Mouse (Mus musculus): ENCODE data around the gene Fkbp2. TPM values are rescaled to one million over a fixed set of nuclear protein-coding genes. Genes with fewer than 3 reads are reported as not detected.

The Fkbp2 gene
- polyA plus RNA-seq, 1 experiment: 28.3 TPM

GRCm38 (mm10) chr19:6979486-6980380 lies 568 bp downstream of the Fkbp2 start:
- Histone ChIP-seq H3K4me1 (ENCODE audit: control insufficient read depth, insufficient read depth, low read length) (peaks cover 27% of the 10 kb centered on the region), H3K4me3 (ENCODE audit: control insufficient read depth, low read depth, low read length) (peak overlapping the region; percentile 97), H3K36me3 (ENCODE audit: control insufficient read depth, insufficient read depth, low read length) (no peaks in the 10 kb centered on the region; the same call in 1 of the 2 replicates), H3K27me3 (ENCODE audit: control insufficient read depth, insufficient read depth, low read length) (no peaks in the 10 kb centered on the region), H3K27ac (ENCODE audit: control insufficient read depth, insufficient read depth, low read depth, low read length) (peak overlapping the region; percentile 79)
- TF ChIP-seq CTCF (IDR thresholded peaks at IDR 0.05; ENCODE audit: control insufficient read depth, insufficient read depth, insufficient replicate concordance, low read depth, low read length): peak; percentile 55
- no peak for TF ChIP-seq POLR2A (IDR thresholded peaks at IDR 0.05; ENCODE audit: control insufficient read depth, low read depth, low read length)

GRCm38 (mm10) chr19:6979001-6979479 lies 1.3 kb downstream of the Fkbp2 start:
- Histone ChIP-seq H3K36me3 (ENCODE audit: control insufficient read depth, insufficient read depth, low read length) (no peaks in the 10 kb centered on the region; the same call in 1 of the 2 replicates), H3K4me1 (ENCODE audit: control insufficient read depth, insufficient read depth, low read length) (peaks cover 27% of the 10 kb centered on the region), H3K27ac (ENCODE audit: control insufficient read depth, insufficient read depth, low read depth, low read length) (peak overlapping the region; percentile 59), H3K4me3 (ENCODE audit: control insufficient read depth, low read depth, low read length) (peak overlapping the region; percentile 97), H3K27me3 (ENCODE audit: control insufficient read depth, insufficient read depth, low read length) (no peaks in the 10 kb centered on the region)
- TF ChIP-seq POLR2A (IDR thresholded peaks at IDR 0.05; ENCODE audit: control insufficient read depth, low read depth, low read length): no peak
- no peak for TF ChIP-seq CTCF (IDR thresholded peaks at IDR 0.05; ENCODE audit: control insufficient read depth, insufficient read depth, insufficient replicate concordance, low read depth, low read length)

- H3K27me3 ChIP-seq (ENCODE audit: control insufficient read depth, insufficient read depth, low read length): no peaks in the 10 kb centered on the region
- peaks cover 27% of the 10 kb centered on the region for H3K4me1 ChIP-seq (ENCODE audit: control insufficient read depth, insufficient read depth, low read length)
- H3K27ac ChIP-seq (ENCODE audit: control insufficient read depth, insufficient read depth, low read depth, low read length): no peak overlapping the region
- no peak overlapping the region for H3K4me3 ChIP-seq (ENCODE audit: control insufficient read depth, low read depth, low read length)
- no peaks in the 10 kb centered on the region; the same call in 1 of the 2 replicates for H3K36me3 ChIP-seq (ENCODE audit: control insufficient read depth, insufficient read depth, low read length)
- no peak for TF ChIP-seq POLR2A (IDR thresholded peaks at IDR 0.05; ENCODE audit: control insufficient read depth, low read depth, low read length)
- TF ChIP-seq CTCF (IDR thresholded peaks at IDR 0.05; ENCODE audit: control insufficient read depth, insufficient read depth, insufficient replicate concordance, low read depth, low read length): no peak
These were observed 1.7 kb downstream of the Fkbp2 start for GRCm38 (mm10) chr19:6978639-6978974.

- Histone ChIP-seq H3K27ac (ENCODE audit: control insufficient read depth, insufficient read depth, low read depth, low read length) (no peak overlapping the region), H3K4me1 (ENCODE audit: control insufficient read depth, insufficient read depth, low read length) (peaks cover 27% of the 10 kb centered on the region), H3K36me3 (ENCODE audit: control insufficient read depth, insufficient read depth, low read length) (no peaks in the 10 kb centered on the region; the same call in 1 of the 2 replicates), H3K27me3 (ENCODE audit: control insufficient read depth, insufficient read depth, low read length) (no peaks in the 10 kb centered on the region), H3K4me3 (ENCODE audit: control insufficient read depth, low read depth, low read length) (no peak overlapping the region)
- TF ChIP-seq CTCF (IDR thresholded peaks at IDR 0.05; ENCODE audit: control insufficient read depth, insufficient read depth, insufficient replicate concordance, low read depth, low read length) (no peak), POLR2A (IDR thresholded peaks at IDR 0.05; ENCODE audit: control insufficient read depth, low read depth, low read length) (no peak)
These were observed 2.3 kb downstream of the Fkbp2 start for GRCm38 (mm10) chr19:6977759-6978638.

GRCm38 (mm10) chr19:6975537-6976521 lies 4.5 kb downstream of the Fkbp2 start, which contains the start of gene Plcb3:
Gene Plcb3 (minus strand): TSS chr19:6976470.
- Histone ChIP-seq H3K4me1 (ENCODE audit: control insufficient read depth, insufficient read depth, low read length) (peaks cover 27% of the 10 kb centered on the region), H3K27me3 (ENCODE audit: control insufficient read depth, insufficient read depth, low read length) (no peaks in the 10 kb centered on the region), H3K4me3 (ENCODE audit: control insufficient read depth, low read depth, low read length) (peak within 1 kb of the TSS; percentile 91), H3K27ac (ENCODE audit: control insufficient read depth, insufficient read depth, low read depth, low read length) (peak within 1 kb of the TSS; percentile 77), H3K36me3 (ENCODE audit: control insufficient read depth, insufficient read depth, low read length) (no peaks in the 10 kb centered on the region)
- TF ChIP-seq CTCF (IDR thresholded peaks at IDR 0.05; ENCODE audit: control insufficient read depth, insufficient read depth, insufficient replicate concordance, low read depth, low read length) (no peak), POLR2A (IDR thresholded peaks at IDR 0.05; ENCODE audit: control insufficient read depth, low read depth, low read length) (no peak; the same call in 1 of the 2 replicates)

Data from testis, adult 2 months (tissue).